Mouse (Mus musculus) hematopoietic stem cell, adult 5-6 weeks (primary cell): ENCODE measurements around the gene Zfp385b. TPM values are rescaled to one million over a fixed set of nuclear protein-coding genes. Genes with fewer than 3 reads are reported as not detected.

Experiments used
- ATAC-seq, 2 experiments: fragments of 125-278 bp in 1 of 2; replicated peaks in 1 of 2; 2 replicates each; pipeline ENCODE4 v1.8.0; 2016 to 2017; ENCODE audit warnings: inconsistent platforms in 2 of 2, mild to moderate bottlenecking in 2 of 2, moderate number of reproducible peaks in 2 of 2, low read depth in 1 of 2, moderate TSS enrichment in 1 of 2; ENCODE audit not compliant: low FRiP score in 2 of 2, poor library complexity in 2 of 2, severe bottlenecking in 2 of 2, insufficient read depth in 1 of 2, low TSS enrichment in 1 of 2
- total RNA-seq: library from RNA; stranded (forward); fragments of 172-1452, 232-1000 nt; gene quantifications from 2 replicates; pipeline ENCODE4 v1.2.3, GENCODE M21; 2017

The Zfp385b gene
- total RNA-seq, 1 experiment from 2014 or later, result not detected

- no peak for ATAC-seq
Measured at GRCm38 (mm10) chr2:77409521-77410135, 409.8 kb downstream of the Zfp385b start.

GRCm38 (mm10) chr2:77408972-77409371 lies 410.5 kb downstream of the Zfp385b start:
- no peak for ATAC-seq

GRCm38 (mm10) chr2:77402329-77402728 lies 417.1 kb downstream of the Zfp385b start:
- no peak for ATAC-seq

GRCm38 (mm10) chr2:77401438-77402235 lies 417.8 kb downstream of the Zfp385b start:
- ATAC-seq, result peak in 1 of 2 experiments; percentile 14; a peak in 2 of 4 replicates

- ATAC-seq, result no peak
Measured at GRCm38 (mm10) chr2:77393881-77394280, 425.6 kb downstream of the Zfp385b start.

GRCm38 (mm10) chr2:77388186-77388585 lies 431.3 kb downstream of the Zfp385b start:
- ATAC-seq, result no peak

- ATAC-seq, result peak in 1 of 2 experiments; percentile 60; a peak in 2 of 4 replicates
Measured at GRCm38 (mm10) chr2:77386515-77386914, 432.9 kb downstream of the Zfp385b start.

- ATAC-seq, result no peak
Measured at GRCm38 (mm10) chr2:77382766-77383165, 436.7 kb downstream of the Zfp385b start.

GRCm38 (mm10) chr2:77379907-77380306 lies 439.5 kb downstream of the Zfp385b start:
- no peak for ATAC-seq

GRCm38 (mm10) chr2:77379332-77379731 lies 440.1 kb downstream of the Zfp385b start:
- ATAC-seq, result no peak

GRCm38 (mm10) chr2:77376823-77377222 lies 442.6 kb downstream of the Zfp385b start:
- ATAC-seq, result no peak

GRCm38 (mm10) chr2:77375155-77375554 lies 444.3 kb downstream of the Zfp385b start:
- ATAC-seq, result no peak

GRCm38 (mm10) chr2:77369174-77369573 lies 450.3 kb downstream of the Zfp385b start:
- peak; percentile 49 to 80; a peak in 3 of 4 replicates for ATAC-seq

Other genes with a start within 250 kb of the Zfp385b start
- gene Cwc22, start 126.7 kb upstream of the Zfp385b start, total RNA-seq, result 94.9 and 121 TPM in 2 replicates